In the genomic region with DNA sequence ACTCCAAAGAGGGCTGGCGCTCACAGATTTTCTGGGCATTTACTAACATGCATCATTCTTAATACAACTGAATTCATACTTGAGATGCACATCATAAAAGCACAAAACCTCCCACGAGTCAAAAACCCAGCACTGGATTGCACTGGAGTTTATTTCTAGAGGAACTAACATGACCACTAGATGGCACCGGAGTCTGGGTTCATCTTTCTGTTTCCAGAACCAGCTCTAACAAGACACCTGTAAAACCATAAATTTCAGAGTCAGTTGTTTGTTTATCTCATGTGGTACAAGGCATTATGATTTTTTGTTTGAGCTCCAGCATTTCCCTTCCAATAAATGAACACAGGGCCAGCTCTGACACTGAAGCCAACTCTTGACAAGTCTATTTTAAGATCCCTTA, we compare ENCODE assay signal across 8 mouse cellular contexts.
DNase-seq lines count a peak whose midpoint lies in the region; ATAC-seq lines count a peak whose summit lies in the region.

No protein-coding gene starts in this region.

- 35% methylated on average over 3 of the region's 3 CpGs for WGBS in hindbrain, embryonic 14.5 days
- WGBS in hindbrain, embryonic 12.5 days: 32% methylated on average over 3 of the region's 3 CpGs
- WGBS in large intestine, adult 2 months: 15% methylated on average over 3 of the region's 3 CpGs

- no peak overlapping the region for H3K4me2 ChIP-seq in hindbrain, embryonic 14.5 days (replicated peaks)
- no peak overlapping the region for H3K4me2 ChIP-seq in hindbrain, embryonic 12.5 days (replicated peaks)

- no peaks in the 10 kb centered on the region for H3K36me3 ChIP-seq in hindbrain, embryonic 14.5 days (replicated peaks; ENCODE audit: control insufficient read depth, insufficient read depth)
- H3K36me3 ChIP-seq in hindbrain, embryonic 12.5 days: no peaks in the 10 kb centered on the region

- no peaks in the 10 kb centered on the region for H3K27me3 ChIP-seq in hindbrain, embryonic 14.5 days (ENCODE audit: control insufficient read depth, insufficient read depth, low read length)
- H3K27me3 ChIP-seq in hindbrain, embryonic 12.5 days: no peaks in the 10 kb centered on the region

- DNase-seq in hindbrain, embryonic 14.5 days (ENCODE audit: low spot score): peak; percentile 86
- peak; percentile 66 for DNase-seq in CD4-positive, CD25-positive, alpha-beta regulatory T cell, adult 2 months (ENCODE audit: low read depth, low spot score)
- DNase-seq in adrenal gland, postnatal 25 days: peak; percentile 38
- DNase-seq in forelimb bud, embryonic 11.5 days (ENCODE audit: low read depth, low spot score): peak; percentile 32
- DNase-seq in large intestine, adult 2 months (ENCODE audit: low read depth, low spot score): peak; percentile 55
- DNase-seq in lung, postnatal 25 days (ENCODE audit: low spot score): peak; percentile 46
- no peak for DNase-seq in yolk sac, embryonic 10.5 days (ENCODE audit: low spot score)

- no peak overlapping the region for H3K4me3 ChIP-seq in hindbrain, embryonic 14.5 days (replicated peaks; ENCODE audit: low read length)
- H3K4me3 ChIP-seq in hindbrain, embryonic 12.5 days: no peak overlapping the region

- no peak for ATAC-seq in hindbrain, embryonic 14.5 days (ENCODE audit: low FRiP score)
- ATAC-seq in hindbrain, embryonic 12.5 days (ENCODE audit: low FRiP score): no peak

- no peak overlapping the region for H3K9ac ChIP-seq in hindbrain, embryonic 14.5 days
- H3K9ac ChIP-seq in hindbrain, embryonic 12.5 days: no peak overlapping the region

- no peaks in the 10 kb centered on the region for H3K4me1 ChIP-seq in hindbrain, embryonic 14.5 days (replicated peaks; ENCODE audit: control insufficient read depth, insufficient read depth, low read length)
- no peaks in the 10 kb centered on the region for H3K4me1 ChIP-seq in hindbrain, embryonic 12.5 days

- no peaks in the 10 kb centered on the region for H3K9me3 ChIP-seq in hindbrain, embryonic 14.5 days (ENCODE audit: control insufficient read depth, low read length)
- H3K9me3 ChIP-seq in hindbrain, embryonic 12.5 days (replicated peaks): no peaks in the 10 kb centered on the region

- H3K27ac ChIP-seq in hindbrain, embryonic 14.5 days: no peak overlapping the region
- no peak overlapping the region for H3K27ac ChIP-seq in hindbrain, embryonic 12.5 days
